Mouse (Mus musculus) bone marrow macrophage, adult 2 months (primary cell): Measurements from ENCODE around the gene Slc27a5.

ENCODE experiments used
- CTCF ChIP-seq: IDR thresholded peaks from 2 replicates; pipeline ENCODE4 v1.5.1; 2012; ENCODE audit warnings: low read depth, mild to moderate bottlenecking, low read length, moderate library complexity
- POLR2A ChIP-seq: IDR thresholded peaks from 2 replicates; pipeline ENCODE4 v1.6.1; 2012; ENCODE audit warnings: mild to moderate bottlenecking, low read depth, low read length, borderline replicate concordance

- no peak for TF ChIP-seq CTCF
- TF ChIP-seq POLR2A = no peak
These were observed 37.3 kb upstream of the Slc27a5 start for GRCm38 (mm10) chr7:13035211-13035855.
